Mouse (Mus musculus) kidney, postnatal 14 days (tissue): ENCODE data around the gene Schip1.

ENCODE experiments used
- DNase-seq: peaks from one replicate; pipeline ENCODE4 v3.0.0; 2022; ENCODE audit warnings: mixed read lengths

Gene Schip1

GRCm38 (mm10) chr3:68514717-68515116 lies 450.1 kb downstream of the Schip1 start:
- DNase-seq: peak; percentile 60

DNA sequence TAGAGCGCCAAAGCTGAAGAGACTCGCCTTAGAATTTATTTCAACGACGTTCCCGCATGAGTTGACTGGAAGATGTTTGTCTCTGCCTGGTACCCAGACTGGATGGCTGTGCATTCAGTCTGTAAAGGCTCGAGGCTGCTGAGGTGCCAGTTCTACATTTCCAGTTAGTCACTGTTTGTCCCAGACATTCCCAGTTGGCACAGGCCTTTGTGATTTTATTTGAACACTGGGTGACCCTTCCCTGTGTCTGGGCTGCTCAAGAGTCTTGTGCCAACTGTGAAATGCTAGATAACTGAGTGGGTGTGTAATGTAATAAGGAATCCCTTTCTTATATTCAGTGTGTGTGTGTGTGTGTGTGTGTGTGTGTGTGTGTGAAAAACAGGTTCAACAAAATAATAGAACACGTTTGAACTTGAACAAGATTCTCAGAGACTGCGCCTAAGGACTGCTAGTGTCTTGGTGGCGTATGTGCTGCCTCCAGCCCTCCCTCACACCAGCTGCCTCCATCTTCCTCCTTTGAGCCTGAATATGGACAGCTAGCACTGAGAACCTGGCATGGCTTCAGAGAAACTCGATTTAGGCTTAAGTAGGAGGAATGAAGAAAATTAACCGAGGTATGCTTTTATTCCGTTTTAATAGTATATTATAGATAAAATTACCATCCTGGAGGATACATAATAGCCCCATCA lies 451.9 kb downstream of the Schip1 start:
- DNase-seq: no peak

GRCm38 (mm10) chr3:68517236-68517635 lies 452.6 kb downstream of the Schip1 start:
- DNase-seq: no peak

GRCm38 (mm10) chr3:68518041-68518440 lies 453.4 kb downstream of the Schip1 start:
- no peak for DNase-seq

DNA sequence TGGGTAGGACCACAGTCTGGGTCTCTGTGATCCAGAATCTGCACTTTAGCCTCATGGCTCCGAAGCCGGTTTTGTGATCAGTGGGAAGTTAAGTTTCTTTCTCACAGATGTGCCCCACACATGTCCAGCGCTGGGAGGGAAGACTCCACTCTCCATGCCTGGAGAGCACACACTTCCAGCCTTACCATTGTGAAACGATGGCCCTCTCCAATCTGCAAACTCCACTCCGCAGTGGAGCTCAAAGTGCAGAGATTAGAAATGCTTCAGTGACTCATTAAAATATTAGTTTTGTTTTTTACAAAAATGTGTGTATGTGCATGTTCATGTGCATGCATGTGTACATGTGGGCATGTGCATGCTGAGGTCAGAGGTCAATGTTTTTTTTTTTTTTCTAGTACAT lies 454.0 kb downstream of the Schip1 start:
- DNase-seq: no peak

GRCm38 (mm10) chr3:68525361-68525878 lies 460.8 kb downstream of the Schip1 start:
- no peak for DNase-seq

DNA sequence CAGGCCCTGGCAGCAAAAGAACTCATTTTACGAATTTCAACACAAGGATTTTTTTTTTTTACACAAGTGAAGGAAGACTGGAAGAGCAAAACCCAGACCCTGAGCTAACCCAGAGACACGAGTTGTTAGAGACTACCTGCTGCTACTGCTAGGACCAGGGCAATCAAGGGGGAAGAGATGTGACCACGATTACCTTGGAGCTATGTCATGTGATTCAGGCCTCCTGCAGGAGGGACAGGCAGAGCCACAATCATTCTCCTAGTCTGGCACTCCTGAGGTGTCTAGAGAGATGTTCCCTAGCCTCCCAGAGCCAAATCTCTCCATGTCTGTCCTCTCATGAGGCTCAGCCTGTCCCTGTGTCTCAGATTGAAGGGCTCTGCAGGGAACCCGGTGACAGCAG lies 461.8 kb downstream of the Schip1 start:
- DNase-seq: no peak

GRCm38 (mm10) chr3:68527182-68527581 lies 462.6 kb downstream of the Schip1 start:
- DNase-seq: no peak

- DNase-seq: no peak
These were observed 467.3 kb downstream of the Schip1 start for GRCm38 (mm10) chr3:68531908-68532307.

DNA sequence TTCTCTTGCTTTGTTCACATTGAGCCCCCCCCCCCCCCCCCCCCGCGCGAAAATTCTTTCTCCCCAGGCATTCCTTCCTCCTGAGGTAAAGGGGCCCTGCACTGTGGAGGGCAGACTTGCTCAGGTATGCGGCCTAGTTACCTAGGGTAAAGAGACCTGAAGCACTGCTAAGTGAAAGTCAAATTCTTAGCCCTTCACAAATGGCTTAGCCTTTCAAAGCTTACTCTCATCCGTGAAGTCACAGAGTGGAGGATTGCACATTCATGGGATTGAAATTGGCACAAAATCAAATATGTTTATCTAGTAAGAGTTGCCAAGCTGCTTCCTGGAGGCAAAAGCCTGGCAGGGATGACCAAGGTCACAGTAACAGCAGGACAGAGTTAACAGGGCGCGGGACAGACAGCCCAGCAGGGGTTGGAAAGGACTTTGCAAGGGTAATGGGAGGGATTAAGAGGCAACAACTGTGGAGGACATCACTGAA lies 470.0 kb downstream of the Schip1 start:
- DNase-seq: peak; percentile 76

GRCm38 (mm10) chr3:68535160-68535728 lies 470.6 kb downstream of the Schip1 start:
- DNase-seq: peak; percentile 31

GRCm38 (mm10) chr3:68536071-68536470 lies 471.5 kb downstream of the Schip1 start:
- DNase-seq: no peak

DNA sequence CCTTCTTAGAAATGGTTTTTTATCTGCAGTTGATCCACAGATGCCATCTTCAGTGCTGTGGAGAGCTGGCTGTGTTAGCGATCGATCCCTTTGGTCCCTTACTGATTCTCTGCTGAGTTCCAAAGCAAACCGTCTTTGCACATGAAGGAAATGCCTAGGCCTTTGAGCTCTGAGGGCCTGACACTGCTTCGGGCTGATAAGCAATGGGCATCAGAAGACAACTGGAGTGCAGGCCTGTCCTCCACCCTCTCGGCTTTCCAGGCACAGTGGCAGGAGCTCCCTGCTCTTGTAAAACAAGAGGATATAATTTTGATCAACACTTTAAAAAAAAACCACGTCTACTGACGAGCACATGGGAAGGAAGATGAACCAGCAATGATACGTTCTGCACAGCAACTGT lies 477.1 kb downstream of the Schip1 start:
- DNase-seq: no peak

DNA sequence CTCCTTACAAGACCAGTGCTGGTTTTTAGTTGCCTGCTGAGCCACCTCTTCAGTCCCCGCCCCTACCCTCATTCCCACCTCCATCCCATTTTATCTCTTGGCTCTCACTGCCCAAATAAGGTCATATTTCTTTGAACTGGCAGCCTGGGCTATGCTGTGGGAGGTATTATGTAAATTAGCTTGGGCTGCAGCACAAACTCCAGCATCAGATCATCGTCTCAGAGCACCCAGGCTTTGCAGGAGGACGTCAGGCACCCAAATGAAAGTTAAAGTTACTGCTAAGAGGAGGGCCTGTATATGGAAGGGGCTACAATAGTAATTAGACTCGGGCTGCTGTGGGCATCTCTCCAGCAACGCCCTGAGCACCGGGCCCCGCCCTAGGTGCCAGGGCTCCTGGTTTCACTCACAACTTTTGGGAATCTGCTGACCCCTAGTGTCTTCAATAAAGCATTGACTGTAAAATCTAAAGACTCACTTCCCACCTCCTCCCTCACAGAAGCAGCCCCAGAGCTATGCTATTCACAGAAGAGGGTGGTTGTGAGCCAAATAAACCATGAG lies 478.4 kb downstream of the Schip1 start:
- peak; percentile 83 for DNase-seq

DNA sequence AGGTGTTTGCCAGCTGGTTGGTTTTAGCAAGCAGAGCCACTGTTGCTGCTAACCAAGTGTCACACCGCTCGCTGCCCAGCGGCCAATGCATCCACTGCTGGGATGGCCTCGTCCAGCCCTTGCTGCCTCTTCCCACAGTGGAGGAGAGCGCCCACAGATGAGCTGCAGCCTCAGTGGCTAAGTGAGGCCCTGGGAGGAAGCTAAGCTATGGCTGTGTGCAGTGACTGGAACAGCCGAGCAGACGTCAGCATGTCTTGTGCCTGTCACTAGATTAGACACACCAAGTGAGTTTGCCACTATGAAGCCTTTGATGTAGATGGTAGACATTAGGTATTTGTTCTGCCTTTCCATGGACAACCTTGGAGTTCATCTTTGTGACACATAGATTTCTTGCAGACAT lies 480.2 kb downstream of the Schip1 start:
- DNase-seq: no peak

DNA sequence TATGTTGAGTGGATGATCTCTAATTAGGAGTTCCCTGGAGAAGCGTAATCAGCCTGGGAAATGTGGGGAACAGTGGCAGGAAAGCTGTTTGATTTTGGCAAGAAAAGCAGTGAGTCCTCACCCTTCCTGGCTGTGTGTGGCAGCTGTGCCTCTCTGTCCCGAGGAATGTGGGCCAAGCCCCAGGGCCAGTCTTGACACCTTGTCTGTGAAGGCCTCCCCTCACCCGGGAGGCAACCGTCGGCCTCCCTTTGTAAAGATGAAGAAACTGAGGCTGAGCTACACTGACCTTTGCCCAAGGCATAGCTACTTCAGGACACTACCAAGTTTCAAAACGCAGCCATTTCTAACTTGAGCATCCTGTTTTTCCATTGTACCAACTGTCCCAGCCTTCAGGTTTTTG lies 481.3 kb downstream of the Schip1 start:
- DNase-seq: no peak

- DNase-seq: no peak
These were observed 490.6 kb downstream of the Schip1 start for GRCm38 (mm10) chr3:68555087-68555662.

DNA sequence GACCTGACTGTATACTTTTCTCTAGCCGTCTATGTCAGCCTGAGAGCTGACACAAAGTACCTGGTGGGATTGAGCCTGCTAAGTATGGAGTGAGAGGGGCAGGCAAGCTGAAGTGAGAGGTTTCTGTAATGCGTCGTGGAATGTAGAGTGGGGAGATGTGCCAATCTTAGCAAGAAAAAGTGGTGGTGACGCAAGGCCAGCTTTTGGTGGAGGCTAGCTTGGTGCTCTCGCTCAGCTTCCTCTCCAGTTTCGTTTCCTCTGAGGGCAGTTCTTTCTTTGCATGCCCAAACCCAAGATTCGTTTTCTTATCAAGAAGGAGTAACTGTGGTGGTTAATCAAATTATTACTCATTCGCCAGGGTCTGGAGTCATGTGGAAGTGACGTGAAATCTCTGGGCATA lies 492.3 kb downstream of the Schip1 start:
- no peak for DNase-seq

DNA sequence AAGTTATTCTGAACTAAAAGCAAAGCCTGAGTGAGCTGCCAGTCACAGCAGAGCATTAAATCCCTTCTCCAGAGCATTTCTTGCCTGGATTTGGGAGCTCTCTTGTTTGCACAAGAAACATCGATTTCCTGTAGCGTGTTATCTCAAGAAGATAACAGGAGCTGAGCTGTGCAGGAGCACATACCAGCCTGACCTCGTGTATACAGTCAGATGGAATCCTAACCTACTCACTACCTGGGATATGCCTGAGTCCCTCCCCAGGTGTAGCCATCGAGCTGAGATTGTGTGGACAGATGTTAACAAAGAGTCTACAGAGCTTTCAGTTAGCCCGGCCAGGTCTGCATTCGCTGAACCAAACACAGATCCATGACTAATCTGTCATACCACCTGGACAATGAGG lies 494.1 kb downstream of the Schip1 start:
- no peak for DNase-seq

- DNase-seq: peak; percentile 61
These were observed 495.5 kb downstream of the Schip1 start for GRCm38 (mm10) chr3:68560057-68560456.

GRCm38 (mm10) chr3:68562838-68563237 lies 498.2 kb downstream of the Schip1 start:
- DNase-seq: no peak

DNA sequence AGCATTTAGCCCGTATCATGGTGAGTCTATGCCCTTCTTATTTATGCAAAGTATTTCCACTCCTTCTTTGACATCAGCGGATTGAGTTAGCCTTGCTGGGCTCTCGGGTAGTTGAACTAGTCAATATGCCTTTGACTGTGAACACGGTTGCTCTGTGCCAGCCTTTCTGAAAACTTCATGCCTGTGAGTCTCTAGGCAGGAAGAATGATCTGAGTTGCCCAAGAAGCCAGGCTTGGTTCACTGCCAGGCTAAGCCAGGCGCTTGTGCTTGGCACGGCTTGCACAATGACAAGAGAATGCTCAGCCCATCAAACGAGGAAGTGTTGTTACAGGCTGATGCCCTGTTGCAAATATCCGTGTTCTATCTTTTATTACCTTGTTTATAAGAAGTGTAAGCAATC lies 499.3 kb downstream of the Schip1 start:
- DNase-seq: no peak

GRCm38 (mm10) chr3:68564978-68565674 lies 500.5 kb downstream of the Schip1 start:
- DNase-seq: no peak
